Mouse (Mus musculus): Measurements from ENCODE around the gene Gm9999.

DNA sequence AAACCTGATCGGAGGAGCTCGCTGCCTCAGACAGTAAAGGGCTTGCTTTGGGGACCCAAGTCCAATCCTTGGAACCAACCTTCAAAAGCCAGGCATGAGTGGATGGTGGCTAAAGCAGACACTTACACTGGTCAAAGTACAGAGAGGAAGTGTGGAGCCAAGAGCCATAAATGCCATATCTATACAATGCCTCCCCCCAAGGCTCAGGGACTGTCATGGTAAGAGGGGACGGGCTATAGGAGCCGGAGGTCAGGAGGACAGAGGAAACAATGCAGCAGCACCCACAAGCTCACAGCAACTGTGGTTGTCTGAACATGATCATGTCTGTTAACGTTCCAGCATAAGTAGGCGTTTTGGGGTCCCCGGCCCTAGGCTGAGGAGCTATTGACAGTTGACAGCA, 41.1 kb downstream of the Gm9999 start:
- TF ChIP-seq CTCF (IDR thresholded peaks at IDR 0.05; ENCODE audit: low read depth) (no peak), EP300 (optimal IDR thresholded peaks at IDR 0.05) (no peak)

Data from stomach, postnatal 0 days (tissue).